Mouse (Mus musculus) c-Kit-negative CD71-positive TER-119-positive erythroid progenitor cells, embryonic 14.5 days (primary cell): ENCODE results near the gene Suv39h1.
"Not testable (repeated sequence)": the region's sequence is repeated elsewhere in the genome, so short reads cannot be mapped to it uniquely, and the experiment has no call there.

Experiments used
- DNase-seq: peaks from one replicate; pipeline ENCODE4 v3.0.0-alpha.2; 2013; ENCODE audit warnings: low read depth, low spot score

The Suv39h1 gene

DNA sequence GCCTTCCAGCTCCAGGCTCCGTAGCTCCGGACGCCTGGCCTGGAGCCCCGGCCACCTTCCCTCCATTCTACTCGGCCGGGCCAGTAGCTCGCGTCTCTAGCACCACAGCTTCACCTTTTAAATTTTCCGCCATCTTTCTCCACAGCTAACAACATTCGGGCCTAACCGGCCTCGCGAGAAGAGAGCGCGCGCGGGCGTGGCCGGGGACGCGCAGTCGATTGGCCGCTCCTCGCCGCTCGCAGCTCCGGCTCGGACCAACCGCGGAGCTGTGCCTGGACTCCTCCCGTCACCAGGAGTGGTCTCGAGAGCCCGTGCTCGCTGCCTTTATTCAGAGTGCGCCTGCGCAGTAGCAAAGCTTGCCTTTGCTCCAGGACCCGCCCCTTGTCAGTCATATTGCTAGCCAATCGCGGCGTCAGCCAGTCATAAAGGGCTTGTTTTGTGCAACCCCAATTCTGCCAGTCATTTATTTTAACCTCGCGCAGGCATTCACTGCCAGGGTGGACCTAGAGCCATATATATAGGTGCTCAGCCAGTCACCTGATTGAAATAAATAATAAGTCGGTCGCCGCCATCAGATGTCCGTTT, at the start of gene Suv39h1:
TSS of gene Suv39h1 (minus strand) at position 331 of the 585 bp plus-strand sequence.
- peak; percentile 87 for DNase-seq

DNA sequence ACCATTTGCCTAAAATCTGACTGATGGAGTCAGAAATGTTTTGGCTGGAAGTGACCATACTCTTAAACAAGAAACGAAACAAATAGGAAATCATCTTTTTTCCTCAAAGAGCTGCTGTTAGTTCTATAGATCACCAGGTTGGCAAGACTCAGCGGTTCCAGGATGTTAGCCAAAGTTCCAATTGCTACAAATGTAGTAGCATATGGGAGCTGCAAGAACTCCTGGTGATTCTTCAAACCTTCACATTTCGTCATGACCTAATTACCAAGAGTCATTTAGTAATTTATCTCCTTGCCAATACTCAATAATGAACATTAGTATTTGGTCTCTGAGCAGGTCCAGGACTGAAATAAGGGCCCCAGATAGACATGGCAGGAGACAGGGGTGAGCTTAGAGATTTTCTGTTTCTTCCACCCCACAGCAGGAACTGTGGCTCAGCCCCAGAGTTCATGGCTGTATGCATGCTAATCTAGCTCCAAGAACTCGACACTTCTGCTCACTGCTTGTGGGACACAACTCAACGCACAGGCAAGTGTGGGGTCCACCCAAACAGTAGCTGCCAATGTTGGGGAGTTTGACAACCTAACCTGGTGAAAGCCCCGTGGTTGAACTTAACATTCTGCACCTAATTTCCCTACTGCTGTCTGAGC, 49.4 kb upstream of the Suv39h1 start:
- DNase-seq = no peak

DNA sequence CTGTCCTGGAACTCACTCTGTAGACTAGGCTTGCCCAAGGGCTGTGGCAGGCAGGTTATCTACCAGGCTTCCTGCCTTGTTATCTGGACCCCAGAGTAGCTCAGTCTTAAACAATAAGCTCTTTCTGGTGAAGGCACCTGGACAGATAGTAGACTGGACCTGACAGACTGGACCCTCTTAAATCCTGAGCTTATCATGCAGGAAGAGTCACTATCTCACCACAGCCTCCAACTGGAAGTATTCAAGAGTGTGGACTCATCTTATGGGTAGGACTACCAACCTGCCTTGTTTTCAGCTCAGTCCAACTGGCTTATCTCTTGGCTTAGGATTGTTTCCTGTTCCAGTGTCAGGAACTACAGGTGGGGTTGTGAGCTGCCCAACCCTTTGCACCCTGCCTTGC, 42.7 kb upstream of the Suv39h1 start:
- DNase-seq = no peak

GRCm38 (mm10) chrX:8115275-8115674, 40.7 kb upstream of the Suv39h1 start:
- no peak for DNase-seq

DNA sequence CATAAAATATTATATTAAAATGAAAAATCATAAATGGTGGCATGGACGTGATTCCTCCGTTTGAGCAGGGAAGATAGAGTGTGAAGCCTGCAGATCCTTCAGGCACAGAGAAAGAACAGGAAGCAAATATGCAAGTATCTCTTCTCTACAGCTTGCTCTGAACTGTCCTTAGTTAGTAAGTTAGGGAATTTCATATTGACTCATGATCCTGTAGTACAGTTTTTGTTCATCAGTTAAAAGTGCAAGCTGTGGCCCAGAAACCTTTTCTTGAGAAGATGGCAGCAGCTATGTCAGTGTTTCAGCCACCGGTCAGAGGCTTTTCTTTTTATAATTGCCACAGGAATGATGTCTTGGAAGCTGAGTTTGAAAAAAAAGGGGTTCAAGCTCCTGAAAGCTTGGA, 30.5 kb upstream of the Suv39h1 start:
- DNase-seq = no peak

DNA sequence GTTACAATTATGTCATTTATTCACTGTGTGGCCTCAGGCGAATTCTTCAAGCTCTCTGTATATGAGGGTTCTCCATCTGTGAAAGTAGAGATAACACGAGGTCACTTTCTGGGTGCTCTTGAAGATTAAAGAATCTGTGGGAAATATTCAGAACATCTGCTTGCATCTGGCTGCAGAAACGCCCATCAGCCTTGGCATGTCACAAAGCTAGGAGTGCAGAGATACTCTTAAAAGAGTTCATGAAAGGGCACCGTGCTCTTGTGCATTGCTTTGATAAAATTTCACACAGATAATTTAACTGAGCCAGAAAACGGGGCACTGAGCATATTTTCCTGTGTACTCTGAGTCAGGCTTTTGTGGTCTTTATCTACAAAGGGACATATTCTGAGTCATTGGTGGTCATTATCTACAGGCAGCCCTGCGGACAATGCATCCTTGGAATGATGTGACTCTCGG, 27.7 kb upstream of the Suv39h1 start:
- DNase-seq = peak; percentile 42

GRCm38 (mm10) chrX:8101017-8101416, 26.5 kb upstream of the Suv39h1 start:
- no peak for DNase-seq

DNA sequence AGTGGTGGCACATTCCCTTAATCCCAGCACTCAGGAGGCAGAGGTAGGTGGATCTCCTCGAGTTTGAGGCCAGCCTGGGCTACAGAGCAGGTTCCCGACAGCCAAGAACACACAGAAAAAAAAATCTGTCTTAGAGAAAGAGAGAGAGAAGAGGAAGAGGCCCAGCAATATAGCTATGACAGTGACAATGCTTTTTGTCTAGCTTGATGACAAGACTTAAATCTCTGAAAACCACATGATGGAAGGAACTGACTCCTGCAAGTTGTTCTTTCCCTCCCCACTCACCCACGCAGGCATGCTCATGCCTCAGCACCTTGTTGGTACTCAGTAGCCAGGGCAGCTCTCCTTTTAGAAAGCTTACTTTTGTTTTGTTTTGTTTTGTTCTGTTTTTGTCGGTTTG, 24.9 kb upstream of the Suv39h1 start:
- no peak for DNase-seq

DNA sequence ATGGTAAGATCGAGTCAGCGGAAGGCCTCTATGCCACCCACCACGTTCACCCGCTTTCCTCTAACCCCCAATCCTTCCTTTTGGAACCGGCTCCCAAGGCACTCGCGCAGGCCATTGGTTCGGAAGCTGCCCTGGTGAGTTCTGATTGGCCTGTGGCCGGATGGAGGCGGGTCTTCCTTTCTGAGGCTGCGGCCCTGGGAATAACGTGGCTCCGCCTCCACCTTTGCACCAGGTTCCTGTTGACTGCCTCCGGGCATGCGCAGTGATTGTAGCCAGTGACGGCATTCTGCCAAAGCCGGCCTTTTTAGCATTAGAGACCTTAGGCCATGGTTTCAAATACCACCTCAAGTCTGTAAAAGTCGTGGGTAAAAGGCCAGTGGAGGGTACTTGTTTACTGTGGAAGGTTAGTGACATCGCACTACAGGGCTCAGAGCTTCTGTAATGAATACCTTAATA, 22.3 kb upstream of the Suv39h1 start:
- peak; percentile 92 for DNase-seq

GRCm38 (mm10) chrX:8096068-8096786, 21.7 kb upstream of the Suv39h1 start:
- DNase-seq = not testable (repeated sequence)

- no peak for DNase-seq
Measured at GRCm38 (mm10) chrX:8095546-8095945, 21.0 kb upstream of the Suv39h1 start.

GRCm38 (mm10) chrX:8090954-8091347, 16.4 kb upstream of the Suv39h1 start:
- not testable (repeated sequence) for DNase-seq

DNA sequence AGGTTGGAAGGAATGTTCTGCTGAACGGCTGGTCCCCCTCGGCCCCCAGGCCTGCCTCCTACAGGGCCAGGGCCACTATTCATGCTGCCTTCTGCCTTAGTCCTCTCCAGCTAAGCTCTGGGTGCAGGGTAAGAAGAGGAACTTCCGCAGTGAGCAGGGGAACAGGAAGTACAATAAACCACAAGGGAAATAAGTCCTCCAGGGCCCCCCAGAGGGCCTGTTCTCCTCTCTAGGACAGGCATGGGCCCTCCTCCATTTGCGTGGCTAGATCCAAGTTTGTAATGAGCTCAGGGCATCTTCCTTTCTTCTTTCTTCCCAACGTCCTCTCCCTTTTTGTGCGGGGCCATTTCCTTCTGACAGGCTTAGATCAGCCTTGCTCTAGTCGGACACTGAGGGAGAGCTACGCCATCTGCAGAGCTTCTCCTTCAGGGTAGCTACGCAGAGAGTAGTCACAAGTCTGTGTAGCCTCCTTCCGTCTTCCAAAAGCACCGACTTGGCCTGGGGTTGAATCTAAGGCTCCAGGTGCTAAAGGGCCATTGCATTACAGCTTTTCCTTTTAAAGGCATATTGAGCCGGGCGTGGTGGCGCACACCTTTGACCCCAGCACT, 15.9 kb upstream of the Suv39h1 start, which contains the start of gene Was:
TSS of gene Was (minus strand) at position 153 of the 608 bp plus-strand sequence.
- DNase-seq = no peak

DNA sequence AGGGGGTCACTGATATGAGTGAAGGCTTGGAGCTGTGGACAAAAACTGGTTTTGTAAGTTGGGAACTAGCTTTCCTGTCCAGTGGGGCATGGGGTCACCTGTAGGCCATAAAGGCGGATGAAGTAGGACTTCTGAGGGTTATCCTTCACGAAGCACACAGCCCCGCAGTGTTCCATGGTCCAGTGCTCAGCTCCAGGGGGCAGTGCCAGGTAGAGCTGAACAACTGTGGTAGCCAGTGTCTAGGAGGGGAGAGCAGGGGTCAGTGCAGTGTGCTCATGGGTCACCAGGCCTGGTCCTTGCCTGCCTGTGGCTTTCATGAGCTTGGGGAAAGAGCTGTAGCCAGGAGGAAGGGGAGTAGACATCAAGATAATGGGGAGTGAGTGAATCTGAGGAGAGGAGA, 15.2 kb upstream of the Suv39h1 start:
- no peak for DNase-seq

- no peak for DNase-seq
Measured at GRCm38 (mm10) chrX:8085611-8086010, 11.1 kb upstream of the Suv39h1 start.

GRCm38 (mm10) chrX:8084771-8085259, 10.3 kb upstream of the Suv39h1 start:
- DNase-seq = no peak

DNA sequence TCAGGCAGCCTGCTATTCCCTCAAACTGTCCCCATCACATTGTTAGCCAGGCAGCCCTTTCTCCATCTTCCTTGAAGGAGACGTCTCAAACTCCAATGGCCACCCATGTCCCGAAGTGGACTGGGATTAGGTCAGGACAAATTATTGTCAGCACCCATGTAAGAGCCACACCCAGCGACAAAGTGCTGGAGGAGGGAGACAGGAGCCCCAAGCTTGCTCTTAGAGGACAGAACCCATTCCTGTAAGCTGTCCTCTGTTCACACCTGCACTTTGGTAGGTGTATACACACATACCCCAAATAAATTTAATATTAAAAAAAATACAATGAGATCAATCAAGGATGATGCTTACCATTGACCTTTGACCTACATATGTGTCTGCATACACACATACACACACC, 544 bp upstream of the Suv39h1 start:
- DNase-seq = no peak

- no peak for DNase-seq
Measured at GRCm38 (mm10) chrX:8073881-8074429, 605 bp downstream of the Suv39h1 start.

DNA sequence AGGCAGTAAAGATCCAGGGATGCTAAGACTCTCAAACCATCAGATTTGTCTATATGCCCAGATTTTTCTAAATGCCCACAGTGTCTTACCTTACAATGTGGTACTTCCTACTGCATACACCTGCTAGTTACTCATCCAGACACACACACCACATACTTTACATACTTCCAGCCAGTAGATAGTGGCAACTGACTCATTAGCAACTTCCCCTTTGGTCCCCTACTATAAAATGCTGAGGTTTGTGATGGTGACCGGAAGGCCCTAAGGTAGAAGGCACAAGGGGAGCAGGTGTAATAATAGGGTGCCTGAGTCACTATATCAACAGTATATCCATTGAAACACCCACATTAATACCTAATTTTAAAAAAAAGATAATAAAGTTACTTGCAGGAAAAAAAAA, 5.4 kb downstream of the Suv39h1 start:
- no peak for DNase-seq

- not testable (repeated sequence) for DNase-seq
Measured at GRCm38 (mm10) chrX:8051044-8051781, 23.3 kb downstream of the Suv39h1 start.

GRCm38 (mm10) chrX:8033009-8033408, 41.6 kb downstream of the Suv39h1 start:
- DNase-seq = no peak
